Mouse (Mus musculus) mature B cell (primary cell): ENCODE results near the gene Rad51d.

Experiments
- in situ Hi-C: fragments of 300-500 bp; cut with MboI; formaldehyde crosslinking; loops from 2 replicates; pipeline ENCODE4 v1.14.3; 2019

Rad51d gene

DNA sequence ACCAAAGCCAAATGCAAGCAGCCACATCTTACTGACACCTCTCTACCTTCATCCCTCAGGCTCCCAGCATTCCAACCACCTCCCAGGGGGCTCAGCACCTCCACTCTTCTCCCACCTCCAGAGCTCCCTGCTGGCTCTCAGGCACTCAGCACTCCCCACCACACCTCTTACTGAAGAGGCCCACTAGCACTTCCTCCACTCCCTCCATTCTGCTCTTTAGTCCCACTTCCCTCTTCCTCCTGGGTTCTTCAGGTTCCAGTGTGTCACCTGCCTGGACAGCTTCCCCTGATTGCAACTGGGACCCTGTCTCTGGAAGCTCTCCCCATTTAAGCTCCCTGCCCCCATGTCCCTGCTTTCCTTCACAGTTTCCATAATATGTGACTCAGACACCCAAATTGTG is 63.6 kb downstream of the Rad51d start:
- in situ Hi-C loops, result no loop called here
